Mouse (Mus musculus) embryonic facial prominence, embryonic 14.5 days (tissue): ENCODE data around the gene Spi1. TPM values are rescaled to one million over a fixed set of nuclear protein-coding genes. Genes with fewer than 3 reads are reported as not detected.

Experiments
- ATAC-seq: fragments of 200-750 bp; cut with Nextera tagmentation; 2 replicates; pipeline ENCODE4 v1.8.0; 2017; ENCODE audit warnings: low read depth, moderate number of reproducible peaks, moderate TSS enrichment
- DNase-seq: peaks from one replicate; pipeline ENCODE4 v3.0.0-alpha.2; 2015; ENCODE audit warnings: low spot score
- H3K27ac ChIP-seq: fragments of 300-500 bp; sonication (generic); replicated peaks from 2 replicates; pipeline ENCODE4 v1.5.1; 2014; ENCODE audit warnings: low read depth, mild to moderate bottlenecking, low read length, moderate library complexity
- H3K27me3 ChIP-seq: fragments of 300-500 bp; sonication (generic); replicated peaks from 2 replicates; pipeline ENCODE4 v1.6.1; 2014; ENCODE audit warnings: low read length; ENCODE audit not compliant: control insufficient read depth, insufficient read depth
- H3K36me3 ChIP-seq: fragments of 300-500 bp; sonication (generic); 2 replicates; pipeline ENCODE4 v1.6.1; 2014; ENCODE audit warnings: low read length, mixed read lengths; ENCODE audit not compliant: control insufficient read depth, insufficient read depth
- H3K4me1 ChIP-seq: fragments of 300-500 bp; sonication (generic); 2 replicates; pipeline ENCODE4 v1.6.1; 2014; ENCODE audit warnings: antibody characterized with exemption, low read length; ENCODE audit not compliant: control insufficient read depth, insufficient read depth
- H3K4me2 ChIP-seq: fragments of 300-500 bp; sonication (generic); 2 replicates; pipeline ENCODE4 v1.6.1; 2014; ENCODE audit warnings: low read depth, mild to moderate bottlenecking, low read length, moderate library complexity, mixed read lengths
- H3K4me3 ChIP-seq: fragments of 300-500 bp; sonication (generic); 2 replicates; pipeline ENCODE4 v1.5.1; 2014; ENCODE audit warnings: low read depth, mild to moderate bottlenecking, low read length
- H3K9ac ChIP-seq: fragments of 300-500 bp; sonication (generic); 2 replicates; pipeline ENCODE4 v1.6.1; 2014; ENCODE audit warnings: low read depth, mild to moderate bottlenecking, low read length, moderate library complexity, mixed read lengths
- H3K9me3 ChIP-seq: fragments of 300-500 bp; sonication (generic); 2 replicates; pipeline ENCODE4 v1.6.1; 2016; ENCODE audit warnings: low read length; ENCODE audit not compliant: control insufficient read depth
- WGBS: fragments of 180-500 bp; shearing (Covaris S2); extraction: QIAGEN DNeasy Blood & Tissue Kit; methylation state at CpG from one replicate; pipeline ENCODE4 v1.1.7; 2014; 5-methylcytosine and 5-hydroxymethylcytosine counted together
- polyA plus RNA-seq: library from polyadenylated mRNA; unstranded; fragments of >200 nt; fragmentation: Nextera tagmentation; extraction: Ambion mirVana; gene quantifications from 2 replicates; pipeline ENCODE4 v1.2.1, GENCODE M21; 2014

Gene Spi1
- polyA plus RNA-seq, 1 experiment from 2014 or later, result 10.2 TPM

GRCm38 (mm10) chr2:91113334-91113733, 31.1 kb downstream of the Spi1 start:
- WGBS, result 71% methylated on average over 10 of the region's 10 CpGs

GRCm38 (mm10) chr2:91113852-91114251, 31.7 kb downstream of the Spi1 start:
- no peak for ATAC-seq
- DNase-seq, result no peak
- H3K27me3 ChIP-seq, result no peaks in the 10 kb centered on the region
- H3K36me3 ChIP-seq, result no peaks in the 10 kb centered on the region
- no peak overlapping the region for H3K27ac ChIP-seq
- H3K9ac ChIP-seq, result no peak overlapping the region
- WGBS, result 73% methylated on average over 6 of the region's 6 CpGs
- no peak overlapping the region for H3K4me3 ChIP-seq
- no peak overlapping the region for H3K4me2 ChIP-seq
- H3K9me3 ChIP-seq, result no peaks in the 10 kb centered on the region
- peaks cover 4% of the 10 kb centered on the region; the same call in 1 of the 2 replicates for H3K4me1 ChIP-seq

More at GRCm38 (mm10) chr2:91113334-91113733, 31.1 kb downstream of the Spi1 start:
- no peak overlapping the region for H3K4me2 ChIP-seq
- no peak overlapping the region for H3K27ac ChIP-seq
- no peak for ATAC-seq
- no peak for DNase-seq
- no peaks in the 10 kb centered on the region for H3K9me3 ChIP-seq
- no peak overlapping the region for H3K4me3 ChIP-seq
- no peaks in the 10 kb centered on the region for H3K36me3 ChIP-seq
- no peaks in the 10 kb centered on the region for H3K27me3 ChIP-seq
- H3K9ac ChIP-seq, result no peak overlapping the region
- H3K4me1 ChIP-seq, result peaks cover 4% of the 10 kb centered on the region; the same call in 1 of the 2 replicates

- Histone ChIP-seq H3K36me3 (no peaks in the 10 kb centered on the region), H3K27me3 (no peaks in the 10 kb centered on the region), H3K4me1 (peaks cover 4% of the 10 kb centered on the region; the same call in 1 of the 2 replicates), H3K4me2 (peak overlapping the region; percentile 94), H3K9ac (peak overlapping the region; percentile 78), H3K9me3 (no peaks in the 10 kb centered on the region), H3K4me3 (peak overlapping the region; percentile 48), H3K27ac (no peak overlapping the region)
- 15% methylated on average over 30 of the region's 42 CpGs for WGBS
- DNase-seq (peak; percentile 93), ATAC-seq (peak; percentile 81)
Observed at GRCm38 (mm10) chr2:91114781-91115577, 32.8 kb downstream of the Spi1 start.

GRCm38 (mm10) chr2:91115578-91115970, 33.4 kb downstream of the Spi1 start:
- Histone ChIP-seq H3K27ac (no peak overlapping the region), H3K9me3 (no peaks in the 10 kb centered on the region), H3K4me1 (peaks cover 4% of the 10 kb centered on the region; the same call in 1 of the 2 replicates), H3K4me2 (peak overlapping the region; percentile 94), H3K27me3 (no peaks in the 10 kb centered on the region), H3K4me3 (peak overlapping the region; percentile 48), H3K9ac (peak overlapping the region; percentile 78), H3K36me3 (no peaks in the 10 kb centered on the region)
- DNase-seq, result no peak
- ATAC-seq, result no peak
- WGBS, result 34% methylated on average over 11 of the region's 12 CpGs

GRCm38 (mm10) chr2:91116842-91117241, 34.7 kb downstream of the Spi1 start:
- Histone ChIP-seq H3K9me3 (no peaks in the 10 kb centered on the region), H3K27ac (no peak overlapping the region), H3K36me3 (no peaks in the 10 kb centered on the region), H3K4me2 (no peak overlapping the region), H3K4me3 (no peak overlapping the region), H3K27me3 (no peaks in the 10 kb centered on the region; the same call in 1 of the 2 replicates), H3K4me1 (peaks cover 4% of the 10 kb centered on the region; the same call in 1 of the 2 replicates), H3K9ac (no peak overlapping the region)
- ATAC-seq, result no peak
- WGBS, result 83% methylated on average over 5 of the region's 5 CpGs
- no peak for DNase-seq

- Histone ChIP-seq H3K9me3 (no peaks in the 10 kb centered on the region), H3K4me2 (no peak within 1 kb of the TSS), H3K9ac (no peak within 1 kb of the TSS), H3K4me1 (peaks cover 4% of the 10 kb centered on the region; the same call in 1 of the 2 replicates), H3K27me3 (no peaks in the 10 kb centered on the region; the same call in 1 of the 2 replicates), H3K27ac (no peak within 1 kb of the TSS), H3K36me3 (no peaks in the 10 kb centered on the region), H3K4me3 (no peak within 1 kb of the TSS)
- no peak for ATAC-seq
- 82% methylated on average over 11 of the region's 11 CpGs for WGBS
- DNase-seq, result no peak
Observed at GRCm38 (mm10) chr2:91117585-91118275, 35.5 kb downstream of the Spi1 start, which contains the start of gene Mybpc3. Gene Mybpc3, plus strand, starts transcription at chr2:91118144.

- DNase-seq (no peak), ATAC-seq (no peak)
- no peak overlapping the region for H3K9ac ChIP-seq
- WGBS, result 79% methylated on average over 1 of the region's 1 CpGs
- no peaks in the 10 kb centered on the region; the same call in 1 of the 2 replicates for H3K27me3 ChIP-seq
- no peak overlapping the region for H3K27ac ChIP-seq
- no peak overlapping the region for H3K4me2 ChIP-seq
- H3K9me3 ChIP-seq, result no peaks in the 10 kb centered on the region
- H3K36me3 ChIP-seq, result no peaks in the 10 kb centered on the region
- no peak overlapping the region for H3K4me3 ChIP-seq
- peaks cover 4% of the 10 kb centered on the region; the same call in 1 of the 2 replicates for H3K4me1 ChIP-seq
Observed at GRCm38 (mm10) chr2:91118647-91119046, 36.5 kb downstream of the Spi1 start.

GRCm38 (mm10) chr2:91119061-91119460, 36.9 kb downstream of the Spi1 start:
- 89% methylated on average over 18 of the region's 19 CpGs for WGBS
- Histone ChIP-seq H3K4me3 (no peak overlapping the region), H3K27me3 (no peaks in the 10 kb centered on the region; the same call in 1 of the 2 replicates), H3K27ac (no peak overlapping the region), H3K4me2 (no peak overlapping the region), H3K9me3 (no peaks in the 10 kb centered on the region), H3K9ac (no peak overlapping the region), H3K4me1 (peaks cover 4% of the 10 kb centered on the region; the same call in 1 of the 2 replicates), H3K36me3 (no peaks in the 10 kb centered on the region)
- ATAC-seq (no peak), DNase-seq (no peak)
